Mouse (Mus musculus): ENCODE results near the gene Ndrg4. TPM values are rescaled to one million over a fixed set of nuclear protein-coding genes. Genes with fewer than 3 reads are reported as not detected.
A peak's percentile ranks its signal among the peaks of the same experiment; 100 is the strongest.

The Ndrg4 gene
- total RNA-seq, 2 experiments from 2014 or later = 1,722 to 1,837 TPM

GRCm38 (mm10) chr8:95672811-95673210, 4.0 kb upstream of the Ndrg4 start:
- intact Hi-C loops (cut with DNase I) = no loop called here
- DNase-seq (ENCODE audit: low spot score in 2 of 2) = no peak

GRCm38 (mm10) chr8:95677591-95678023, 827 bp downstream of the Ndrg4 start:
- intact Hi-C loops (cut with DNase I) = loop anchor here (1.0 to 5.0 kb wide), 2 partner anchors 21 to 45 kb away; partner anchors contain the start of gene Gins3
- DNase-seq (ENCODE audit: low spot score in 2 of 2) = peak in 1 of 2 experiments; percentile 57

GRCm38 (mm10) chr8:95678024-95678611, 1.3 kb downstream of the Ndrg4 start:
- intact Hi-C loops (cut with DNase I) = loop anchor here (1.0 to 5.0 kb wide), 2 partner anchors 20 to 46 kb away; partner anchors contain the start of gene Gins3
- DNase-seq (ENCODE audit: low spot score in 2 of 2) = peak; percentile 76 to 81

GRCm38 (mm10) chr8:95688073-95688672, 11.4 kb downstream of the Ndrg4 start:
- intact Hi-C loops (cut with DNase I) = no loop called here
- peak; percentile 74 to 78 for DNase-seq (ENCODE audit: low spot score in 2 of 2)

GRCm38 (mm10) chr8:95690929-95691541, 14.3 kb downstream of the Ndrg4 start:
- intact Hi-C loops (cut with DNase I) = no loop called here
- no peak for DNase-seq (ENCODE audit: low spot score in 2 of 2)

GRCm38 (mm10) chr8:95694631-95695030, 17.9 kb downstream of the Ndrg4 start:
- intact Hi-C loops (cut with DNase I) = no loop called here
- peak; percentile 71 to 75 for DNase-seq (ENCODE audit: low spot score in 2 of 2)

GRCm38 (mm10) chr8:95696661-95697060, 19.9 kb downstream of the Ndrg4 start:
- intact Hi-C loops (cut with DNase I) = loop anchor here (1.0 kb wide), 1 partner anchor 90 kb away; no protein-coding TSS in a partner anchor
- no peak for DNase-seq (ENCODE audit: low spot score in 2 of 2)

- peak; percentile 85 to 89 for DNase-seq (ENCODE audit: low spot score in 2 of 2)
- intact Hi-C loops (cut with DNase I) = loop anchor here (1.0 kb wide), 1 partner anchor 91 kb away; no protein-coding TSS in a partner anchor
Measured at GRCm38 (mm10) chr8:95697128-95697527, 20.3 kb downstream of the Ndrg4 start.

GRCm38 (mm10) chr8:95698179-95698578, 21.4 kb downstream of the Ndrg4 start:
- peak in 1 of 2 experiments; percentile 25 for DNase-seq (ENCODE audit: low spot score in 2 of 2)
- intact Hi-C loops (cut with DNase I) = loop anchor here (1.0 kb wide), 1 partner anchor 20 kb away; no protein-coding TSS in a partner anchor

GRCm38 (mm10) chr8:95700282-95700681, 23.5 kb downstream of the Ndrg4 start:
- DNase-seq (ENCODE audit: low spot score in 2 of 2) = peak; percentile 72 to 74
- intact Hi-C loops (cut with DNase I) = loop anchor here (5.0 to 10.0 kb wide), 2 partner anchors 213 to 355 kb away; no protein-coding TSS in a partner anchor

- intact Hi-C loops (cut with DNase I) = loop anchor here (5.0 to 10.0 kb wide), 2 partner anchors 215 to 357 kb away; no protein-coding TSS in a partner anchor
- no peak for DNase-seq (ENCODE audit: low spot score in 2 of 2)
Measured at GRCm38 (mm10) chr8:95701809-95702208, 25.0 kb downstream of the Ndrg4 start.

GRCm38 (mm10) chr8:95702480-95703446, 26.0 kb downstream of the Ndrg4 start:
- DNase-seq (ENCODE audit: low spot score in 2 of 2) = peak; percentile 90 to 92

GRCm38 (mm10) chr8:95703461-95704260, 26.9 kb downstream of the Ndrg4 start:
- intact Hi-C loops (cut with DNase I) = loop anchor here (5.0 to 10.0 kb wide), 2 partner anchors 216 to 359 kb away; no protein-coding TSS in a partner anchor
- DNase-seq (ENCODE audit: low spot score in 2 of 2) = peak; percentile 84 to 85

More at GRCm38 (mm10) chr8:95702480-95703446, 26.0 kb downstream of the Ndrg4 start:
- intact Hi-C loops (cut with DNase I) = loop anchor here (5.0 to 10.0 kb wide), 2 partner anchors 215 to 358 kb away; no protein-coding TSS in a partner anchor

- intact Hi-C loops (cut with DNase I) = loop anchor here (5.0 to 10.0 kb wide), 2 partner anchors 217 to 360 kb away; no protein-coding TSS in a partner anchor
- DNase-seq (ENCODE audit: low spot score in 2 of 2) = no peak
Measured at GRCm38 (mm10) chr8:95704538-95704937, 27.8 kb downstream of the Ndrg4 start.

GRCm38 (mm10) chr8:95709579-95709978, 32.8 kb downstream of the Ndrg4 start:
- intact Hi-C loops (cut with DNase I) = loop anchor here (10.0 kb wide), 1 partner anchor 365 kb away; no protein-coding TSS in a partner anchor
- no peak for DNase-seq (ENCODE audit: low spot score in 2 of 2)

GRCm38 (mm10) chr8:95711029-95711428, 34.2 kb downstream of the Ndrg4 start:
- no peak for DNase-seq (ENCODE audit: low spot score in 2 of 2)
- intact Hi-C loops (cut with DNase I) = no loop called here

GRCm38 (mm10) chr8:95712395-95712794, 35.6 kb downstream of the Ndrg4 start:
- intact Hi-C loops (cut with DNase I) = no loop called here
- DNase-seq (ENCODE audit: low spot score in 2 of 2) = no peak

All from left cerebral cortex, postnatal 36 days (tissue).